Mouse (Mus musculus): Measurements from ENCODE around the gene Chchd3.

DNA sequence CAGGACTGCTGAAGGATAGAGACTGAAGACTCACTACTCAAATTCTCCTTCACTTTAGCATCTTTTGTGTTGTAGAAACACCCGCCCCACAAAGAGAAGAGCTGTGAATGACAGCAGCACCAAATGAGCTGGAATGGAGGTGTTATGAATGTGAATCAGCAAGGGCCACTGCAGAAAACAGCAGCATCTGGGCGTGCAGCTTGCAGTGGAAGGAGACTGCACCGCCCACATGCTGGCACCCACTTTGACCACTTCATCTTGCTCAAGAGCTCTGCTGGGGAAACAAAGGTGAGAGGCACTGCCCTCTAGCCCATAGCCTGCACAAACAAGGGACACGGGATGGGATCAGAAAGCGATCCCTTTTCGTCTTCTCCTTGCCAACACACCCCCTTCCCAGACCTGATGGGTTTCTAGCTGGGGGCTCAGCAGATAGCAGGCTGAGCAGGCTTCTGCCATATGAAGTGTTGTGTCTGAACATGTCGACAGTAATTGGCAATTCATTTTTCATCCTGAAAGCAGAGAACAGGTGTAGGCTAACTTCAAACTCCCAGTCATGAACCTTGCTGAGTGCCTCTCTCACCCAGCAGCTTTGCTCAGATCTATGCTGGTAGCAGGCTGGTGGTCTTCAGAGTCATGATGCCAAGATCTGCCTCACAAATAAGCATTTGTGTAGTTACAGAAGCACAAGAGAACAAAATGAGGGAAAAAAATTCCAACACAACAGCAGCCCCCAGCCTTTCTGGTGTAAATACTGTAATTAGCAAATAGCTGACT lies 222.7 kb downstream of the Chchd3 start:
- TF ChIP-seq CTCF (IDR thresholded peaks at IDR 0.05; ENCODE audit: control insufficient read depth, insufficient read depth, low read length): no peak
- no peak for TF ChIP-seq POLR2A (IDR thresholded peaks at IDR 0.05; ENCODE audit: borderline replicate concordance, control insufficient read depth, low read depth, low read length)
